Mouse (Mus musculus): ENCODE measurements around the gene Uba6.

GRCm38 (mm10) chr5:86063501-86063900, 109.1 kb downstream of the Uba6 start:
- no peak for TF ChIP-seq E2F4 (IDR thresholded peaks at IDR 0.05; ENCODE audit: insufficient read depth)
- TF ChIP-seq REST (IDR thresholded peaks at IDR 0.05; ENCODE audit: insufficient read depth, insufficient read length), result no peak
- TF ChIP-seq MAX (IDR thresholded peaks at IDR 0.05; ENCODE audit: low read depth), result no peak

All from myocyte (in vitro differentiated cells).